Mouse (Mus musculus) lung, embryonic 14.5 days (tissue): ENCODE measurements at regions not wholly inside any gene's neighbourhood (a gene's known extent, or its start where the extent isn't known, plus 50 kb on each side); places are given as distances from the start of the nearest gene placed in this dataset.
A peak's percentile ranks its signal among the peaks of the same experiment; 100 is the strongest.

Source experiments
- ATAC-seq: fragments of 200-750 bp; cut with Nextera tagmentation; 2 replicates; pipeline ENCODE4 v1.8.0; 2017; ENCODE audit warnings: mild to moderate bottlenecking, moderate TSS enrichment, moderate library complexity; ENCODE audit not compliant: insufficient read depth
- DNase-seq: peaks from one replicate; pipeline ENCODE4 v3.0.0-alpha.2; 2015
- H3K27ac ChIP-seq: fragments of 300-500 bp; sonication (generic); 2 replicates; pipeline ENCODE4 v1.5.1; 2014; ENCODE audit warnings: low read depth, mild to moderate bottlenecking, moderate library complexity
- H3K27me3 ChIP-seq: fragments of 300-500 bp; sonication (generic); 2 replicates; pipeline ENCODE4 v1.6.1; 2014; ENCODE audit warnings: low read length, control low read depth; ENCODE audit not compliant: insufficient read depth
- H3K36me3 ChIP-seq: fragments of 300-500 bp; sonication (generic); 2 replicates; pipeline ENCODE4 v1.6.1; 2014; ENCODE audit warnings: control low read depth; ENCODE audit not compliant: insufficient read depth
- H3K4me1 ChIP-seq: fragments of 300-500 bp; sonication (generic); 2 replicates; pipeline ENCODE4 v1.6.1; 2014; ENCODE audit warnings: antibody characterized with exemption, control low read depth; ENCODE audit not compliant: insufficient read depth
- H3K4me2 ChIP-seq: fragments of 300-500 bp; sonication (generic); 2 replicates; pipeline ENCODE4 v1.6.1; 2014; ENCODE audit warnings: mild to moderate bottlenecking
- H3K4me3 ChIP-seq: fragments of 300-500 bp; sonication (generic); 2 replicates; pipeline ENCODE4 v1.5.1; 2014; ENCODE audit warnings: low read depth, low read length
- H3K9ac ChIP-seq: fragments of 300-500 bp; sonication (generic); 2 replicates; pipeline ENCODE4 v1.6.1; 2014
- H3K9me3 ChIP-seq: fragments of 300-500 bp; sonication (generic); 2 replicates; pipeline ENCODE4 v1.6.1; 2016; ENCODE audit warnings: low read depth, low read length, control low read depth
- CTCF ChIP-seq: IDR thresholded peaks from 2 replicates; pipeline ENCODE4 v1.5.1; 2016; ENCODE audit warnings: antibody characterized with exemption, low read depth
- WGBS: fragments of 180-500 bp; shearing (Covaris S2); extraction: QIAGEN DNeasy Blood & Tissue Kit; methylation state at CpG from one replicate; pipeline ENCODE4 v1.1.7; 2014; 5-methylcytosine and 5-hydroxymethylcytosine counted together

GRCm38 (mm10) chr7:83369191-83369590 is 215.5 kb upstream of the Tmc3 start:
- H3K36me3 ChIP-seq = no peaks in the 10 kb centered on the region
- no peaks in the 10 kb centered on the region for H3K4me1 ChIP-seq
- no peak for TF ChIP-seq CTCF
- no peaks in the 10 kb centered on the region for H3K27me3 ChIP-seq
- no peaks in the 10 kb centered on the region for H3K9me3 ChIP-seq
- DNase-seq (no peak), ATAC-seq (no peak)
- H3K4me2 ChIP-seq = no peak overlapping the region
- no peak overlapping the region for H3K27ac ChIP-seq
- H3K4me3 ChIP-seq = no peak overlapping the region
- H3K9ac ChIP-seq = no peak overlapping the region
- 76% methylated on average over 3 of the region's 3 CpGs for WGBS

GRCm38 (mm10) chr7:83369605-83370004 is 215.1 kb upstream of the Tmc3 start:
- no peaks in the 10 kb centered on the region for H3K9me3 ChIP-seq
- no peak for ATAC-seq
- 75% methylated on average over 6 of the region's 6 CpGs for WGBS

GRCm38 (mm10) chr7:83376826-83377225 is 207.9 kb upstream of the Tmc3 start:
- TF ChIP-seq CTCF = no peak
- WGBS = 88% methylated on average over 1 of the region's 1 CpGs
- Histone ChIP-seq H3K4me2 (no peak overlapping the region), H3K27me3 (no peaks in the 10 kb centered on the region), H3K9me3 (no peaks in the 10 kb centered on the region), H3K36me3 (no peaks in the 10 kb centered on the region), H3K4me1 (0 out of 2 replicates have a peak, but pooled peaks cover 2% of the 10 kb centered on the region), H3K4me3 (no peak overlapping the region), H3K9ac (no peak overlapping the region), H3K27ac (no peak overlapping the region)
- DNase-seq (no peak), ATAC-seq (no peak)

More at GRCm38 (mm10) chr7:83369605-83370004, 215.1 kb upstream of the Tmc3 start:
- Histone ChIP-seq H3K9ac (no peak overlapping the region), H3K36me3 (no peaks in the 10 kb centered on the region), H3K4me3 (no peak overlapping the region), H3K27ac (no peak overlapping the region), H3K27me3 (no peaks in the 10 kb centered on the region), H3K4me1 (no peaks in the 10 kb centered on the region), H3K4me2 (no peak overlapping the region)
- no peak for TF ChIP-seq CTCF
- DNase-seq = no peak

- no peak overlapping the region for H3K4me2 ChIP-seq
- ATAC-seq = no peak
- no peak overlapping the region for H3K27ac ChIP-seq
Observed at GRCm38 (mm10) chr7:83381381-83382181, 203.1 kb upstream of the Tmc3 start.

GRCm38 (mm10) chr7:83382803-83383363 is 201.8 kb upstream of the Tmc3 start:
- H3K4me3 ChIP-seq = no peak overlapping the region
- ATAC-seq = peak; percentile 93
- DNase-seq = peak; percentile 81
- no peaks in the 10 kb centered on the region for H3K36me3 ChIP-seq
- no peaks in the 10 kb centered on the region for H3K9me3 ChIP-seq
- WGBS = 24% methylated on average over 8 of the region's 8 CpGs
- 0 out of 2 replicates have a peak, but pooled peaks have one; percentile 5 for TF ChIP-seq CTCF
- no peak overlapping the region for H3K4me2 ChIP-seq
- no peak overlapping the region for H3K9ac ChIP-seq
- H3K27me3 ChIP-seq = no peaks in the 10 kb centered on the region
- H3K4me1 ChIP-seq = 0 out of 2 replicates have a peak, but pooled peaks cover 7% of the 10 kb centered on the region
- no peak overlapping the region for H3K27ac ChIP-seq

More at GRCm38 (mm10) chr7:83381381-83382181, 203.1 kb upstream of the Tmc3 start:
- 64% methylated on average over 7 of the region's 7 CpGs for WGBS
- Histone ChIP-seq H3K27me3 (no peaks in the 10 kb centered on the region), H3K4me3 (no peak overlapping the region), H3K9me3 (no peaks in the 10 kb centered on the region), H3K36me3 (no peaks in the 10 kb centered on the region), H3K4me1 (0 out of 2 replicates have a peak, but pooled peaks cover 7% of the 10 kb centered on the region), H3K9ac (no peak overlapping the region)
- DNase-seq = no peak
- no peak for TF ChIP-seq CTCF

- Histone ChIP-seq H3K4me1 (no peaks in the 10 kb centered on the region), H3K27ac (no peak overlapping the region), H3K4me3 (no peak overlapping the region), H3K27me3 (no peaks in the 10 kb centered on the region), H3K36me3 (no peaks in the 10 kb centered on the region), H3K9ac (no peak overlapping the region), H3K4me2 (no peak overlapping the region), H3K9me3 (no peaks in the 10 kb centered on the region)
- DNase-seq = no peak
- WGBS = 48% methylated on average over 5 of the region's 5 CpGs
- no peak for ATAC-seq
- TF ChIP-seq CTCF = no peak
Observed at GRCm38 (mm10) chr7:83391388-83391787, 193.3 kb upstream of the Tmc3 start.

GRCm38 (mm10) chr7:83392181-83392580 is 192.5 kb upstream of the Tmc3 start:
- Histone ChIP-seq H3K4me3 (no peak overlapping the region), H3K9me3 (no peaks in the 10 kb centered on the region), H3K27me3 (no peaks in the 10 kb centered on the region), H3K4me2 (no peak overlapping the region), H3K27ac (no peak overlapping the region), H3K36me3 (no peaks in the 10 kb centered on the region), H3K4me1 (no peaks in the 10 kb centered on the region), H3K9ac (no peak overlapping the region)
- 62% methylated on average over 2 of the region's 2 CpGs for WGBS
- 0 out of 2 replicates have a peak, but pooled peaks have one; percentile 31 for ATAC-seq
- peak; percentile 75 for DNase-seq
- no peak for TF ChIP-seq CTCF
